Mouse (Mus musculus) brain, adult 2 months (tissue): Measurements from ENCODE around the gene Cables2.

Experiments used
- DNase-seq: peaks from one replicate; pipeline ENCODE4 v3.0.0; 2011; ENCODE audit warnings: low read depth, low spot score

Cables2 gene

GRCm38 (mm10) chr2:180255701-180256100 lies 17.6 kb downstream of the Cables2 start:
- no peak for DNase-seq

GRCm38 (mm10) chr2:180254436-180255209 lies 18.7 kb downstream of the Cables2 start:
- DNase-seq = no peak

DNA sequence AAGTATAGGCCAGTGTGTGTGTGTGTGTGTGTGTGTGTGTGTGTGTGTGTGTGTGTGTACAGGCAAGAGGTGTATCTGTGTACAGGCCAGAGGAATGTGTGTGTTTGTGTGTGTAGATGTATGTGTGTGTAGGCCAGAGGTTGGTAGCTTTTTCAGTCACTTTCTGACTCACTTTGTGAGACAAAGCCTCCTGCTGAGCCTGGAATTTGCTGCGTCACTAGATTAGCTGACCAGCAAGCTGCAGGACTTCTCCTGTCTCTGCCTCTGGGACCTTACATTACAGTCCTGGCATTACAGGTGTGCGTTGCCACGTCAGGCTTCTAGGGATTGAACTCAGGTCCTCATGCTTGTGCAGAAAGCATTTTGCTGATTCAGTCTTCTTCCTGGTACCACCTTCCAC lies 21.5 kb downstream of the Cables2 start:
- DNase-seq = no peak

DNA sequence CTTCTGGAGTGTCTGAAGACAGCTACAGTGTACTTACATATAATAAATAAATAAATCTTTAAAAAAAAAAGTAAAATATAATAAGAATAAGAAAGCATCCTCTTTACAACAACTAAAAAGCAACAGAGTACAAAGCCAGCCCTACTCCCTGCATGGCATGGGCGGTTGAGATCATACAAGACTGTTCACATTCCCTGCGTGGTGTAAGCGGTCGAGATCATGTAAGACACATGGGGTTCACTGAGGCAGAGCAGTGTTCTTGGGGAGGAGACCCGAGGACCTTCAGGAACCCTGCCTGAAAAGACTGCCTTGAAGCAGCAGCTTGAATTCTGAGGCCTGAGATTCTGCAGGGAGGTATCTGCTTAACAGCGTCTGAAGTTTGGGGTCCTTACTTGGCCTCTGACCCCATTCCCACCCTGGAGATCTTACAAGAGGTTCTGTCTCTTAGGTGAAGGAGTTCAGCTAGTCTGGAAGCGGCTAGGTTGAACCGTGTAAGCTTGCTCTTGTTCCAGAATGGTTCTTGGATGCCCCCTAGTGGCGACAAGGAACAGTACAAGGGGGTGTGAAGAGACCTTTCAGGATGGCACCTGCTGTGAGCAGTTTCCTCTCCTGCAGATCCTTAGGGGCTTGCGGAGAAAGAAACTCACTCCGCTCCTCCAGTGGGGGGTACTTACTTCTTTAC lies 22.2 kb downstream of the Cables2 start:
- peak; percentile 94 for DNase-seq

- DNase-seq = no peak
These were observed 24.2 kb downstream of the Cables2 start for GRCm38 (mm10) chr2:180248947-180249660.

DNA sequence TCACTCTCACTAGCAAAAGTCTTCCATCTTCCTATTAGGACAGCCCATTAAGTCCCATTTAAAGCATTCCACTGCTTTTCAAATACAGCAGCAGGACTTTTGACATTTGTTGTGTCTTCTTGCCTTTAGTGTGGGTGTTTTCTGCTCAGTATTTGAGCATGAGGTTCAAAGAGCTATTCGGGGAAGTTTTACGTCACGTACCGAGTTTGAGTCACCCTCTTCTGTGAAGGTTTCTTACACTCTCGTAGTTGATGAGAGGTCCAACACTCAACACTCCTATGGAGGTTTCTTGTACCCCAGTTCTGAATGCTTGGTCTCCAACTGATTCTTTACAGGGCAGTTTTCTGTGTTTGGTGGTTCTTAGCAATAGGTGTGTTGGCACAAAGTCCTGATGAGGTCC lies 25.4 kb downstream of the Cables2 start:
- peak; percentile 47 for DNase-seq

DNA sequence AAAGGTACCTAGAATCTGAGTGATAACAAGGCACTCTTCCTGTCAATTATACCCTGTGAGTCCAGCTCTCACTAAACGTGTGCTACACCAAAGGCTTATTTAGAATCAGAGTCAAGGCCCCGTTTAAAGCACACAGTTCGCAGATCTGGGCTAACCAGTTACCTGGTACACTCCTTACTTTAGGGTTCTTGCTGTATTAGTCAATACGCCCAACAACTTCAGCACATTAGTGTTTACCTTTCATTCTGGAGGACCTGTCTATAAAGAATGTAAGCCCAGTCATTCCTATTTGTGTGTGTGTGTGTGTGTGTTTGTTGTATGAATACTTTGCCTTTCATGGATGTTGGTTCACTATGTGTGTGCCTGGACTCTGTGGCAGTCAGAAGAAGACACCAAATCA lies 30.2 kb downstream of the Cables2 start:
- DNase-seq = no peak

DNA sequence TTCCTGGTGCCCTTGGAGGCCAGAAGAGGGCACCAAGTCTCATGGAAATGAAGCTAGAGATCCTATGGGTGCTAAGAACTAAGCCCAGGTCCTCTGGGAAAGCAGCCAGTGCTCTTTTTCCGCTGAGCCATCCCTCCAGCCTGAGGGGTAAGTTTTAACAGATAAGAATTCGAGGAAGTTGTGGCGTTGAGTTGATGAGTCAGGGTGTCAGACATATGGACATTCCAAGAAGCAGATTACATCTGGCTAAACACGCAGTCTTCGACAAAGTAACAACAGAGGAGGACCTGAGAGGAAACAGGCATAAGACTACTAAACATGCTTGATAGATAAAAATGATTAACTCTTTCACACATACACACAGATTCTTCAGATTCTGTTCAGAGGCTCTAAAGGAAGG lies 34.7 kb downstream of the Cables2 start:
- no peak for DNase-seq

DNA sequence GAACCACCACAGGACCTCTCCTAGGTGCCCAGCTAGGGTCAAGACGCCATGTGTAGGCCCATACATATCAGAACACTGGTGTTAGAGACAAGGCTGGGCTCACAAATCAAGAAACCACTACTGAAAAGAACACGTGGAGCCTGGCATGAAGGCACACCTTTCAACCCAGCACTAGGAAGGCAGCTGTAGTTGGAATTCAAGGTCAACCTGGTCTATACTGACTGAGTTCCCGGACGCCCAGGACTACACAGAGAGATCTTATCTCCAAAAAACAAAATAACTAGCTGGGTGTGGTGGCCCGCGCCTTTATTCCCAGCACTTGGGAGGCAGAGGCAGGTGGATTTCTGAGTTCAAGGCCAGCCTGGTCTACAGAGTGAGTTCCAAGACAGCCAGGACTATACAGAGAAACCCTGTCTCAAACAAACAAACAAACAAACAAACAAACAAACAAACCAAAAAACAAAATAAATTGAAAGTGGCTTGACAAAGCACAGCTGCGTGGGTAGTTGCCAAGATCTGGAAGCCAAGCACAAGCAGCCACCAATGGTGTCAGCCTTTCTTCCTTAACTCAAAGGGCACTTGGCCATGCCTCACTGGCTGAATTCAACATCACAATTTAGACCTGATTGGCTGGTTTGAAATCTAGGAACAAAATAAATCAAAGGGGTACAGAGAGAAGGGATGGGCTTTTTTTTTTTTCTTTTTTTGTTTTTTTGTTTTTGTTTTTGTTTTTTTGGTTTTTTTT lies 35.5 kb downstream of the Cables2 start:
- DNase-seq = no peak

DNA sequence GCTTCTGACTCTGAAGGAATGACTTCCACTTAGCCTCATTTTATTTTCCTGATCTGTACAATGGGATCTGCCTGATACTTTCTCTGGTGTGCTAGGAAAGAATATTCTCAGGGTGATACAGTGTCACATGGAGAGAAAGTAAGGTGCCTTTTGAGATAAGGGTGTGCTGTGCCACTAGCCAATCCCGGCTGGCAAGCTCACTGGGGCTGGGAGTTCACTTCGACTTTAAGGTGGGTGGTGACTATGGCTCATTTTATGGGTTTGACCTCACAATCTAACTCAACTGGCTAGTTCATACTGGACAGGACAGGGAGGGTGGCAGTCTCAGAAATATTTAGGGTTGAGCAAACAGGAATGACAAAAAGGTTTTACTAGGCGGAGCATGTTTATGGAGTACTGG lies 36.4 kb downstream of the Cables2 start:
- no peak for DNase-seq

GRCm38 (mm10) chr2:180236500-180236899 lies 36.8 kb downstream of the Cables2 start:
- no peak for DNase-seq

DNA sequence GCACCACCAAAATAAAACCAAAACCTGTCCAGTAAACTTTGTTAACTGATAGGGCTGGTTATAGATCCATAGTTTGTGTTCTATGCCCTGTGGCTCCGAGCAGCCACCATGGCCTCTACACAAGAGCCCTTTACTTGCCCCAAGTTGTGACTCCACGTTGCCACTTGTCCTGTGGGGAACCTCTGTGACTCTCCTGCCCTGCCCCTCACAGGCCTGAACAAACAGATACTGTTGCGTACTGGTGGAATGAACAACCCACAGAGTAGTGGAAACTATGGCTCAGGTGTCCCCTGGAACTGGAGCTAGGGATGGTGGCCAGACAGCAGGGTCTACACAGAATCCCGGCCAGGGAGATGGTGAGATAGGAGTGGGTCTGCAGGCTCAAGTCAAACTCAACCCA lies 37.5 kb downstream of the Cables2 start:
- DNase-seq = no peak

GRCm38 (mm10) chr2:180234980-180235379 lies 38.3 kb downstream of the Cables2 start:
- DNase-seq = no peak

DNA sequence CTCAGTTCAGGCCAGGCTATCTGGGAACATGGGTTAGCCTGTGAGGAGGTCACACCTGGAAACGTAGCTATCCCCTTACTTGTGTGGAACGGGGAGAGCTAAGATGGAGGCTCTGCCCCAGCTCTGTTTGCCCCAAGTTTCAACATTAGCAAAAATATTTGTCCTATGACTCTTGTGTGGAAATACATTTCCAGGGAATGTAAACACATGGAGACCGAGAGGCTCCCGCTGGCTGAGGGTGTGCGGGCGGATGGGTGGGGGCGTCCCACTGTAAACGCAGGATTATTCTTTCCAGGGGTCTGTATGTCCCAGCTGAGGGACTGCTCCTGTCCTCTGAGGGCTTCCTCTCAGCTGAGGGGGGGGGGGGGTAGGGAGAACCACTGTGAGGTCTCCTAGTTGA lies 38.9 kb downstream of the Cables2 start:
- no peak for DNase-seq

DNA sequence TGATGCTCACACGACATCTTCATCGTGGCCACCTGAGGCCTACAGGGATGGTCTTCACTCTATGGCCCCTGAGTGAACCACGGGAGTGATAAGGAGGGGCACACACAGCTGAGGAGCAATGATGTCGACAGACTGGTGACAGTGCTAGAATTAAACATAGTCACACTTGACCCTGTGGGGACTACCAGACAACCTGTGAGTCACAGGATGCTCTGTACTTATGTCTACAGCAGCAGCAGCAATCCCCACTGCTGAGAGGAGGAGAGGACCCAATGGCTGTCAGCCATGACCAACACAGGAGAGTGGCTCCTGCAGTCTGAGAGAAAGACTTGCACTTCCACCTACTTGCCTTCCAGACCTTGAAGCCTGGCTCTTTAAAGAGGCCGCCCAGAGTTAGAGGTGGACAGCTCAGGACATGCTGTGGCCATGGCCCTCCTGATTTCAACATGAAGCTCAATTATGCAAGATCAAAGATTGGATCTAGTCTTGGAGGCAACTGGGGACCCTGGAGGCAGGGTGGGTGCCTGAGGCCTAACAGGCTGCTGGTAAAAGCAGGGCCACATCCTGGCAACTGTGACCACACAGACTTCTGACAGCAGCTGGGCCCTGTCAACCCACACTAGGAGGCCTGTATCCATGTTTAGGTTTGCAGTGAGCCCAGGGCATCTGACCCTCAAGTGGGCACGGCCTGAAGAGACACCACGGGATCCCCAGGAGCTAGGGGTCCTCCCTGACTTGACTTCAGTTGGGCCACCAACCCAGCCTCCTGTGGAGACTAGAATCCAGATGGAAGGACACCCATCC lies 40.0 kb downstream of the Cables2 start:
- no peak for DNase-seq

DNA sequence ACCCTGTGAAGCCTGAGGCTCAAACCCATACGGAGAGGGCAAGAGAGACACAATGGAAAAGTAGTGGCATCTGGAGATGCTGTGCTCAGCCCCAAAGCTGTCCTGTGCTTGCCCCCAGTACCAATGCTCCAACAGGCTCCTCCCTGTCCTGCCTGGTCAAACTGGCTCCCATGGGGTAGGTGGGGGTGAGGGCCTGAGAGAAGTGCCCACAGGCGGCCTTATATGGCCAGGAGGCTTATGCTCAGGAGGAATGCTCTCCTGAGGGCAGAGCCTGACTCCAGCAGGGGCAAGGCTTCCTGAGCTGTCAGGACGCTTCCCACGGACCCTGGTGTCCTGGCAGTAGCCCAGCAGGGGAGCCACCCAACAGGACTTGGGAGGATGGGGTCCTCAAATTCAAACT lies 42.8 kb downstream of the Cables2 start:
- DNase-seq = no peak

- DNase-seq = no peak
These were observed 44.2 kb downstream of the Cables2 start for GRCm38 (mm10) chr2:180229129-180229528.

GRCm38 (mm10) chr2:180228592-180228991 lies 44.7 kb downstream of the Cables2 start:
- DNase-seq = no peak

DNA sequence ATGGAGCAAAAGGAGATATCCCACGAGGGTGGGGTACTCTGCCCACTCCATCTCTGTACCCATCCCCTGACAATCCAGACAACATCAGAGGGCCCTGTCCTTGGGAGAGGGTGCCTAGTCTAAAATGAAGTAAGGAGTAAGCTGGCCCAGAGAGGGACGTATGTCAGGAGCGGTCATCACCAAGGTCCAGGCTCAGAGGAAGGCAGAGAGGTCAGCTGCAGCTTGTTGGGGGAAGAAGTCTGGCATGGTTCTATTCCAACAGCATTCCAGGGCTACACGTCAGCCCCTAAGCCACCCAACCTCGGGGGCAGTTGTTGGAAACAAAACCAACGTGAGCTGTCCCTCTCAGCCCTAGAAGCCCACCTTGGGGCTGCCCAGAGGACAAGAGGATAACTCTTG lies 45.2 kb downstream of the Cables2 start:
- DNase-seq = no peak

- DNase-seq = no peak
These were observed 45.8 kb downstream of the Cables2 start for GRCm38 (mm10) chr2:180227262-180228059.
